Mouse (Mus musculus): ENCODE measurements around the gene Nxph2.

- no peak for TF ChIP-seq CTCF (IDR thresholded peaks at IDR 0.05; ENCODE audit: control insufficient read depth, insufficient read depth, insufficient read length)
- TF ChIP-seq MAX (IDR thresholded peaks at IDR 0.05): no peak
- no peak for TF ChIP-seq USF1 (IDR thresholded peaks at IDR 0.05; ENCODE audit: low read depth)
- no peak for TF ChIP-seq MYOD1 (IDR thresholded peaks at IDR 0.05; ENCODE audit: control insufficient read depth, insufficient read length, low read depth)
Observed at GRCm38 (mm10) chr2:23320746-23321585, at the start of gene Nxph2.
